Mouse (Mus musculus): ENCODE measurements at regions not wholly inside any gene's neighbourhood (a gene's known extent, or its start where the extent isn't known, plus 50 kb on each side); places are given as distances from the start of the nearest gene placed in this dataset.

- TF ChIP-seq CTCF (conservative IDR thresholded peaks at IDR 0.05; ENCODE audit: low read length) (no peak), NANOG (IDR thresholded peaks at IDR 0.05; ENCODE audit: borderline replicate concordance, low read length) (no peak), POU5F1 (IDR thresholded peaks at IDR 0.05; ENCODE audit: borderline replicate concordance, low read length) (no peak)
Measured at GRCm38 (mm10) chr8:7060255-7060656, 1600.8 kb downstream of the Efnb2 start.

Data from E14TG2a.4 (cell line).